Mouse (Mus musculus) CH12.LX (cell line): ENCODE data around the gene Fam13c.

Source experiments
- CTCF ChIP-seq, 2 experiments: IDR thresholded peaks in 1 of 2; conservative IDR thresholded peaks in 1 of 2; 2 replicates each; pipeline ENCODE4 v1.5.1; 2011 to 2012; ENCODE audit warnings: low read depth in 2 of 2, low read length in 2 of 2, improper control_type of control experiment in 1 of 2, inconsistent platforms in 1 of 2, mild to moderate bottlenecking in 1 of 2, moderate library complexity in 1 of 2
- MAZ ChIP-seq: IDR thresholded peaks from 2 replicates; pipeline ENCODE4 v1.6.1; 2012; ENCODE audit warnings: low read depth, mild to moderate bottlenecking, inconsistent platforms, low read length, improper control_type of control experiment, moderate library complexity
- USF2 ChIP-seq: conservative IDR thresholded peaks from 2 replicates; pipeline ENCODE4 v1.6.1; 2011; ENCODE audit warnings: low read depth, low read length, improper control_type of control experiment
- ZNF384 ChIP-seq: IDR thresholded peaks from 2 replicates; pipeline ENCODE4 v1.6.1; 2012; ENCODE audit warnings: low read depth, low read length, improper control_type of control experiment, inconsistent platforms

GRCm38 (mm10) chr10:70534571-70534970, 94.3 kb downstream of the Fam13c start:
- TF ChIP-seq USF2 (no peak), MAZ (no peak), CTCF (conservative IDR thresholded peaks at IDR 0.05 in 1 of 2, IDR thresholded peaks at IDR 0.05 in 1 of 2; ENCODE audit: low read depth in 2 of 2, low read length in 2 of 2) (no peak), ZNF384 (no peak)
